Mouse (Mus musculus) liver, postnatal 0 days (tissue): ENCODE data around the gene Vmn2r12.

ENCODE experiments used
- CTCF ChIP-seq: sonication (generic); IDR thresholded peaks from 2 replicates; pipeline ENCODE4 v1.5.1; 2016; ENCODE audit warnings: antibody characterized with exemption, low read depth
- EP300 ChIP-seq: IDR thresholded peaks from 2 replicates; pipeline ENCODE4 v1.6.1; 2016; ENCODE audit warnings: antibody characterized with exemption, low read depth, mild to moderate bottlenecking

DNA sequence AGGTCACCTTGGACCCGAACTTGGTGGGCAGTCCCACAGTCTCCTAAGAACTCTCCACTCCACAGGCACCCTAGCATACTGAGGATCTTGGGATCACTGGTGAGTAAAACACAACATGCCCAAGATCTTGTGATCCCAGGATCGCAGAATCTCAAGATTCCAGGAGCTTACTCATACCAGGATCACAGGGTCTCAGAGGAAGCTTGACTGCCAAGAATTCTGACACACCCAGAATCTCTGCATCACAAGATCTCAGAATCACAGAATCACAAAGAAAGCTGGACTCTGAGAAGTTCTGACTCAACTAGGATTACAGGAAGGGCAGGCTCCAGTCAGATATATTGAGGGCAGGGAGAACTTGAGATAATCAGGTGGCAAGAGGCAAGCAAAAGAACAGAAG, 39.0 kb upstream of the Vmn2r12 start:
- no peak for TF ChIP-seq CTCF
- no peak for TF ChIP-seq EP300
